Mouse (Mus musculus): ENCODE results near the gene Rps4x.

- TF ChIP-seq CTCF (IDR thresholded peaks at IDR 0.05) (no peak), POLR2A (IDR thresholded peaks at IDR 0.05; ENCODE audit: insufficient read depth, low read depth, low read length) (no peak), EP300 (IDR thresholded peaks at IDR 0.05; ENCODE audit: insufficient read depth, low read depth, low read length) (no peak)
These were observed 48.0 kb downstream of the Rps4x start for GRCm38 (mm10) chrX:102141157-102141556.
